Mouse (Mus musculus) gastrocnemius, postnatal 4 days (tissue): ENCODE data around the gene Ywhag. TPM values are rescaled to one million over a fixed set of nuclear protein-coding genes. Genes with fewer than 3 reads are reported as not detected.

Source experiments
- DNase-seq, 2 experiments: peaks; one replicate each; pipeline ENCODE4 v3.0.0; 2021 to 2022; ENCODE audit warnings: low spot score in 2 of 2, mixed read lengths in 2 of 2
- total RNA-seq, 2 experiments: library from RNA; stranded (reverse); gene quantifications; 2 replicates each; pipeline ENCODE4 v1.2.3; 2021

The Ywhag gene
- total RNA-seq, 2 experiments from 2014 or later = 340 to 349 TPM

DNA sequence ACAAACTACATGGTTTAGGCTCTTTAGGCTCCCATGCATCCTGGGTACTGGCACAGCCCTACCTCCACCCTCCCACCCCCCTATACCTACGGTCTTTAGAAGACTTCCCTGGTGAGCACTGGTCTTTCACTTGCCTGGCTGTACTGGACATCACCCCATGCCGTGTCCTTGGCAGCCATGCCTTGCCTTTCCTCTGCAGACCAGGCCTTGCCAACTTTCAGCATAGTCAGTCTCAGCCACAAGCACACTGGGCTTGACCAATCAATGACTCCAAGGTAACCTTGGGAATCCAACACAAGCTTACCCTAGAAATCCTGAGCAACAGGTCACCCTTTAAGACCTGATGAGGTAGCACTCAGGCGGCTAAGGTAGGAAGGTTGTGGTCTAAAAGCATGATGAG is 17.8 kb downstream of the Ywhag start:
- DNase-seq = no peak

- DNase-seq = no peak
Measured at GRCm38 (mm10) chr5:135916051-135916565, 18.3 kb downstream of the Ywhag start.

- DNase-seq = peak in 1 of 2 experiments; percentile 27
Measured at GRCm38 (mm10) chr5:135914156-135914555, 20.3 kb downstream of the Ywhag start.

DNA sequence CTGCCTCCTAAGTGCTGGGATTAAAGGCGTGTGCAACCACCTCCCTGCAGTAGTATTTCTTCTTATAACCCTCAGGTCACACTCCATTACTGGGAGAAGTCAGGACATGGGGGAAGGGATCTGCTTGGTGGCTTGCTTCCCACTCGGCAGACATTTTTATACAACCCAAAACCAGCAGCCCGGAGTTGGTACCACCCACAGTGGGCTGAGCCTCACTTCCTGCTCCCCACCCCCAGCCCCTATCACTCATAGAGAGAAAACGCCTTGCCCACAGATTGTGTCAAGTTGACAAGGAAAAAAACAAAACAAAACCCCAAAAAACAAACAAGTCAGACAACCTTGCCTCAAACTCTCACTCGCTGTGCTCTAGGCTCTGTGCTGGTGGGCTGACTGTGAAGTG is 21.2 kb downstream of the Ywhag start:
- no peak for DNase-seq

DNA sequence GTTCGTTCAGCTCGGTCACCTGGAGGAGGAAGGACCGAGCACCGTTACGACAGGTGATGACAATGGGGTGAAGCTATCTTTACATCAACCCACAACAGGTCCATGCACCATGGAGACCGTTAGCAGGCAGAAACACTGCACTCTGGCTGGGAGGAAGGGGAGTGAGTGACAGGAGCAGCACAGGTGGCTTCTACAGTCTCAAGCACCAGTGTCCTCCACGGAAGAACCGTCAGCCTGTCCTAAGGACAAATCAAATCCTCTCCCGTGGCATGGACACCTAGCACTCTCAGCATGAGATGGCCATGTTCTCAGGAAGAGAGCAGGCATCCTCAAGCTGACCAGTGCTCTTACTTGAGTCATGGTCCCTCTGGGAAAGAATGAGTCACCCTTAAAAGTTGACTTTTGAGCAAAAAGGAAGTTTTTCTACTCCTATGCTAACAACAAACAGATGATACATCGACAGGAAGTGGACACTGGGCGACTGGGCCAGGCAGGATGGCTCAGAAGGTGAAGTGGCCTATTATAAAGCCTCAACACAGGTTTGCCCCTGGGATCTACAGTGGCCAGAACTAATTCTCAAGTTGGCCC is 22.7 kb downstream of the Ywhag start:
- no peak for DNase-seq

GRCm38 (mm10) chr5:135910813-135911212 is 23.6 kb downstream of the Ywhag start:
- DNase-seq = no peak

GRCm38 (mm10) chr5:135909646-135910045 is 24.8 kb downstream of the Ywhag start:
- DNase-seq = no peak

- no peak for DNase-seq
Measured at GRCm38 (mm10) chr5:135908989-135909388, 25.4 kb downstream of the Ywhag start.

- DNase-seq = no peak
Measured at GRCm38 (mm10) chr5:135908185-135908584, 26.2 kb downstream of the Ywhag start.

DNA sequence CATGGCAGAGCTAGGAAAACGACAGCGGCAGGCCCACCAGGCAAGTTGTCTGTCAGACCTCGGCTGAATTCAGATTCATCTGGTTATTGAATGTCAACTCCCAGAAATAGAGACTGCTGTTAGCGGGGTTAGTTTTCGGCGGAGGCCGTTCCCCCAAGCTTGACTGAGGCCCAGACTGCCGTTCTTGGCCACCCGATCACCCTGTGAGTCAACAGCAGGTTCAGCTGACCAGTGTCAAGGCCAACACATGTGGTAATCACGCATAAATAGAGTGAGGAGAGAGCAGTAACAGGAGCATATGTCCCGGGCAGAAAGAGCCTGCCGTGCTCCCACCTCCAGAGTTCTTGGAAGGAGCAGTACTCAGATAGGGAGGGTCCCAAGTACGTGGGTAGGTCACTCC is 27.2 kb downstream of the Ywhag start:
- peak in 1 of 2 experiments; percentile 62 for DNase-seq

GRCm38 (mm10) chr5:135906846-135907245 is 27.6 kb downstream of the Ywhag start:
- no peak for DNase-seq

DNA sequence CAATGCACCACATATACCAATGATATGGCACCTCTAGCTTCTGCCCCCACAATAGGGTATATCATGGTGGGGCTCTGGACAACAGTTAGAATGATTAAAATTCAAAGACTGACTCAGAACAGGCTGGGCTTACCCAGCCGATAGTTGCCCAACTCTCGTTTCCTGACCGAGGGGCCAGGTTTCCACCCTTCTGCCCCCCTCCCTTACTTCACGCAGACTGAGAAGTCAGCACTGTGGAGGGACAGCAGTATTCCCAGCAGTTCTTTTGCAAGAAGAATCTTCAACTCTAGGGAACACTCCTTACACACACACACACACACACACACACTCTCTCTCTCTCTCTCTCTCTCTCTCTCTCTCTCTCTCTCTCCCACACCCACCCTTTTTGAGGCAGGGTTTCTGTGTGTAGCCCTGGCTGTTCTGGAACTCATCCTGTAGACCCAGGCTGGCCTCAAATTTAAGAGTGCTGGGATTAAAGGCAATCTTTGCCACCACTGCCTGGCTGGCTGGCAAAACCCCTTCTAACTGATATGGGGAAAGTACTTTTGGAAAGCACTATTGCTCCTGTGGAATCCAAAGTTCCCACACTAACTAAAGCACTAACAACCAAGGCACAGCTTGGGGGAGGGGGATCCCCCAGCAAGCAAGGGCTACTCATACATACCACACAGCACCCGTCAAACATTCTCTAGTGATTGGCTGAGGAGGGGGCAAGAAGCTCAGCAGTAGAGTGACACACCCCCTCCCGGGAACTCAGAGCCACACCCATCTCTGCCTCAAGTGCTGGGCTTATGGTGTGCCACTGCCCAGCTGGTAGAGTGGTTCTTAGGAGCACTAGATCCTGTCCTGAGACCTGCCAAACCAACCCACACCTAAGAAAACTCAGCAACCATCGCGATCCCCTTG is 28.8 kb downstream of the Ywhag start:
- DNase-seq = no peak

DNA sequence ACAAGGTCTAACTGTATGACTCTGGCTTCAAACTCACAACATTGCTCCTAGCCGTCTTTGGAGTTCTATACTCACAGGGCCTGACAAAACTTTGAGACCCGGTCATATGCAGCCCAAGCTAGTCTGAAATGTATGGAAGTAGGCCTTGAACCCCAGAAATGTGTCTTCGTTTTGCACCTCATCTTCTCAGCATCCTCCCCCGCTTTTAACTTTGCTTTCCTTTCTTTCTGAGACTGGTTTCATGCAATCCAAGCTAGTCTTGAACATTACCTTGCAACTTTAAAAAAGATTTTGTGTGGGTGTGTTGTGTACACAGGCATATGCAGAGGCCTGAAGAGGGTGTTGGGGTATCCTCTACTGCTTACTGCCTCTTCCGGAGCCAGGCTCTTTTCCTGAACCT is 30.2 kb downstream of the Ywhag start:
- DNase-seq = no peak

DNA sequence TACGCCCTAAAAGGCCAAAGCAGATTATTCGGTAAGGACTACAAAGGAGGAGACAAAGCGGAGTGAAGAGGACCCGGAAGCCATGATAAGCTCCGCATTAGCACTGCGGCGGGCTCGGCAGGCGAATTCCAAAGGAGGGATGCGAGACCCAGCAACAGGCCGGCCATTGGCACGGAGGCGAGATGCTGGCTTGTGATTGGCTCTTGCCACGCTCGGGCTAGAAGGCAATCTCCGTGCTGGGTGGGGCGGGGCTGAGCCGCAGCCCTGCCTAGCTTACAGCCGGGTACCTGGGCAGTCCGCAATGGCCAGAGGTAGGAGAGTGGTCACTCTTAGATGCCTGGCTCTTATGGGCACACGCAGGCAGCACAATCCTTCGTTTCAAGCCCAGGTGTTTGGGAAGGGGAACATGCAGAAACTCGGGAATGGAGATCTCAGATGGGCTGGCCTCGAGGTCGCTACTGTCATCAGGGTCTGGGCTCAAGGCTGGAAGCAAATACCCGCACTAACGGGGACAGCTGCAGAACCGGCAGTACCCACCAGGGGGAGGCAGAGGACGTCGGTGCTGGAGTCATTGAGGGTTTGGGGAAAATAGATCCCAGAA is 30.8 kb downstream of the Ywhag start:
- peak; percentile 79 to 84 for DNase-seq

DNA sequence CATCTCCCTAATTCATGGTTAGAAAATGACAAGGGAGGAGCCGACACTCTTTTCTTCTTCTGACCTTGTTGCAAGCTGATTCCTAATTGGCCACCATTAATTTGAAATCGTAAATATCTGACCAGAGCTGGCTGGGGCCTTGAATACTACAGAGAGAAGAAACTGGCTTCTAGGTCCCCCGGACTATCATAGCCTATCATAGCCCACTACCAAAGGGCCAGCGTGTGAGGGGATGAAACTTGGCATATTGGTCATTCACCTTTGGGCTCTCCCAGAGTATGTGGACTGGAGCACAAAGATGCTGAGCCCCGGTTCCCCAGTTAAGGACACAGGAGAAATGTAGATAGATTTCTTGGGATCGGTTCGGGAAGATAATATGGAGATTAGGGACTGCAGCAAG is 31.4 kb downstream of the Ywhag start:
- DNase-seq = no peak

DNA sequence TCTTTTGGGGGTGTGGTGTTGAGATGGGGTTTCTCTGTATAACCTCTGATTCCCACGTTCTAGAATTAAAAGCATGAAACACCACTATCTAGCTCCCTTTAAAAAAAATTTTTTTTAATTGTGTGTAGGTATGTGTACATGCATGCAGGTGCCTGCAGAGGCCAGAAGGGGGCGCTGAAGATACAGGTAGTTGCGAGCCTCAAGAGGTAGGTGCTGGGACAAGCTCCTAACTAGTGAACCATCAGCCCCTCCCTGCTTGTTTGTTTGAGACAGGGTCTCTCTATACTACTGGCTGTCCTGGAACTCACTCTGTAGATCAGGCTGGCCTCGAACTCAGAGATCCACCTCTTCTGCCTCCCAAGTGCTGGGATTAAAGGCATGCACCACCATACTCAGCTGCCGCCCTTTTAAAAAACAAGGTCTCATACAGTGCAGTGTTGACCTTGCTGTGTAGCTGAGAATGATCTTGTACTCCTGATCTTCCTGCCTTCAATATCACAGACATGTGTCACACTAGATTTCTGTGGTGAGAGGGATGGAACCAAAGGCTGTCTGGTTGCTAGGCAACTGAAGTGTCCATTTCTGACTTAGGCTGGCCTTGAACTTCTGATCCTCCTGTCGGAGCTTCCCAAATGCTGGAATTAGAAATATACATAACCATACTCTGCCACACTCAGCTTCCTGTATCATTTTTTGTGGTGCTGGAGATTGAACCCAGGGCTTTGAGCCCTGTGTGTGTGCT is 32.9 kb downstream of the Ywhag start:
- DNase-seq = no peak

GRCm38 (mm10) chr5:135900701-135901100 is 33.7 kb downstream of the Ywhag start:
- DNase-seq = no peak

- no peak for DNase-seq
Measured at GRCm38 (mm10) chr5:135899833-135900232, 34.6 kb downstream of the Ywhag start.

DNA sequence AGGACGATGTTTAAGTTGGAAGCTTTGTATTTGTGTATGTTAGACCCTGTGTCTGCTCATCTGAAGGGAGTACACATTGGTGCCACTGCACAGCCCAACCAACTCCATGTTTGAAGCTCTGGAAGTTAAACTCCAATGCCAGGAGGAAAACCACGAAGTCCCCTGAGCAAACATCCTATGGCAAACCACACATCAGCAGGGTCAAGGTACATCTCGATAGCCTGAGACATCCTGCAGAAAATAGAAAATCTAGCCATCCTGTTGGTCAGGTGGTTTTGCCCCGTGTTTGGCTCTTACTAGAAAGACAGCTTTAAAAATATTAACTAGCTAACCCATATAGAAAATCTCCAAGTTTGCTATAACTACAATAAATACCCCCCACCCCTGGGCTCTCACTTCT is 35.4 kb downstream of the Ywhag start:
- no peak for DNase-seq

GRCm38 (mm10) chr5:135898028-135898427 is 36.4 kb downstream of the Ywhag start:
- peak in 1 of 2 experiments; percentile 53 for DNase-seq

- no peak for DNase-seq
Measured at GRCm38 (mm10) chr5:135894958-135895357, 39.5 kb downstream of the Ywhag start.
